Mouse (Mus musculus): ENCODE measurements around the gene Srrm2. TPM values are rescaled to one million over a fixed set of nuclear protein-coding genes. Genes with fewer than 3 reads are reported as not detected.

Gene Srrm2
- polyA plus RNA-seq (2017; shearing (Covaris generic)): 999 TPM

DNA sequence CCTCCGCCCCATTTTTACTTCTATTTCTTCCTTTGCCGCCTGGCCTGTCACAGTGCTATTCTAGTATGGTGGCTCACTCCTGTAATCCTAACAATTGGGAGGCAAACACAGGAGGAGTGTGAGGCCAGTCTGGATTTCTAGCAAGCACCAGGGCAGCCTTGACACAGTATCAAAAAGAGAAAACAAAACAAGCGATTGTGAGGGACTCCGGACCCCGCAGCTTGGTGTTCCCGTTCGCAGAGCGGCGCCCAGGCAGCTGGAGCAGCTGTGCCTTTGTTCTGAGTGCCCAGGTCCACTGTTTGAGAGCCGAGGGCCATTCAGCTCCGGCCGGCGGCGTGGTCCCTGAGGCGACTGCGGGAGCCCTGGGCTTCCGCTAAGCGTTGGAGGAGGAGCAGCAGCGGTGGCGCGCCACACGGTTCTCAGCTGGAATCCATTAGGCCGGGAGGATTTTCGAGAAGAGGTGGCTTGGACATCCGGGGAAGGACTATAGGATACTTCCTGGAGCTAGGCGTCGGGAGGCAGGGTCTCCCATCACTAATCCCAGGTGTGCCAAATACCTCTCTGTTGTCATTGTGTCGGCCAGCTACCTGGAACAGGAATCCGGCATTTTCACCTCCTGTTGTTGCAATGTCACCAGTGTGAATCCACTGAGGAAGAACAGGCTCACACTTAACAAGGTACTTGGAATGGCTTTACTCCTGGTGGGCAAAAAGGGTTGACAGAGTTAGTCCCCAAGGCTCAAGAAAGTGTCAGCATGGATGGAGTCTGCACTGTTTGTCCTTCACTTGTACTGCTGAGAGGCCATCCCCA, at the start of gene Srrm2:
Srrm2 (plus strand) TSS at position 264 of the 810 bp plus-strand sequence.

DNA sequence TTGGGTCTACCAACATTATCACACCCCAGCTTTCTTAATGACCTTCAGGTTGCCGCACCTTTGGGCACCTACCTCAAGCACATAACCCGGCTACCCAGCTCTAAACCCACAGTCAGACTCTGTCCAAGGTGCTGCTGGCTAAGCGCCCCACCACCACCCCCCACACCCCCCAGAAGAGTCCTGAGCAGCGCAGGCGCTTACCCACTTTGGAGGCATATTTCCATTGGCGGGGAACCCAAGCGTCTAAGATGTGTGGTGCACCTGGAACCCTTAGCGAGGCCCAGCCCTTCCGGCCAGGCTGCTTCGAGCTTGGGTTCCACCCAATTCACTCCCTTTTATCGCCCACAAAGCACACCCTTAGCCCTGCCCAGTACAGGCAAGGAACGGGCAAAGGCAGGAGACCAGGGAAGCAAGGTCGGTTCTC, 49.7 kb upstream of the Srrm2 start, which contains the start of gene Paqr4:
Paqr4 (minus strand) TSS at position 270 of the 424 bp plus-strand sequence.

DNA sequence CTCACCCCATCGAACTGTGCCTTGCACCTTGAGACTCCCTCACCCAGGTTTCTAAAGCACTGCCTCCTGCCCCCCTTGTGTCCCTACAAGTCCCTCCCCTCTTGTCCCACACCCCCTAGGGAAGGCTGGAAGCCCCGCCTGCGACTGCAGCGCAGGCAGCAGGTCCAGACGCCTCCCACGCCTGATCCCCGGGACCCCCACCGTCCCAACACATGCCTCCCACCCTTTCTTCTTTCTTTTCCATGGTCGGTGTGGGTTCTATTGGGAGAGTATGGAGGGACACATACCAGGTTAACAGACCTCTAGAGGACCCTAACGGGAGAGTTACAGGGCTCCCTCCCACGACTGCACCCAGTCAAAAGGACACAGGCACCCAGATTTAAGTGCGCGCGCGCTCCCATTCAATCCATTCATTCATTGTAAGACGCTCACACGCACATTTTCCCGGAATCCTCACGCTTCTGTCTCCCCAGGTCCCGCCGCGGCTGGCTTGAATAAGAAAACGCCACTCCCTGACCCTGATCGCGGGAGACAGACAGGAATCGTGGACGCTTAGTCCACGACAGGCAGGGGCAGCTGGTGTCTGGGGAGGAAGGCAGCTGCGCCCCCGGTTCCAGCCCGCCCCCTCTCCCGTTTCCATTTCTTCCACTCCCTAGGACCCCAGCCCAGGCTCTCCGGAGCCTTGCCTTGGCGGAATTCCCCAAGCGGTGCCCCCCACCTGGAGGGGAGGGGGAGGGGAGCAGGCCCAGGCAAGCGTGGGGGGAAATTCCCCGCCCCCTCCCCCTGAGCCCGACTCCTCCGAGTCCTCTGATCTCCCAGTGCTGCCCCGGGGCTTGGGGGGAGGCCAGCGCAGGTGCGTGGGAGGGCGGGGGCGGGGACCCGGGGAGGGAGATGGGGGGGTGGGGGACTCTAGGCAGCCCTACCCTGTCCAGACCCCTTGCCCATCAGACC, 44.8 kb upstream of the Srrm2 start, which contains the start of gene Kremen2:
Kremen2 (minus strand) TSS at position 533 of the 951 bp plus-strand sequence.

DNA sequence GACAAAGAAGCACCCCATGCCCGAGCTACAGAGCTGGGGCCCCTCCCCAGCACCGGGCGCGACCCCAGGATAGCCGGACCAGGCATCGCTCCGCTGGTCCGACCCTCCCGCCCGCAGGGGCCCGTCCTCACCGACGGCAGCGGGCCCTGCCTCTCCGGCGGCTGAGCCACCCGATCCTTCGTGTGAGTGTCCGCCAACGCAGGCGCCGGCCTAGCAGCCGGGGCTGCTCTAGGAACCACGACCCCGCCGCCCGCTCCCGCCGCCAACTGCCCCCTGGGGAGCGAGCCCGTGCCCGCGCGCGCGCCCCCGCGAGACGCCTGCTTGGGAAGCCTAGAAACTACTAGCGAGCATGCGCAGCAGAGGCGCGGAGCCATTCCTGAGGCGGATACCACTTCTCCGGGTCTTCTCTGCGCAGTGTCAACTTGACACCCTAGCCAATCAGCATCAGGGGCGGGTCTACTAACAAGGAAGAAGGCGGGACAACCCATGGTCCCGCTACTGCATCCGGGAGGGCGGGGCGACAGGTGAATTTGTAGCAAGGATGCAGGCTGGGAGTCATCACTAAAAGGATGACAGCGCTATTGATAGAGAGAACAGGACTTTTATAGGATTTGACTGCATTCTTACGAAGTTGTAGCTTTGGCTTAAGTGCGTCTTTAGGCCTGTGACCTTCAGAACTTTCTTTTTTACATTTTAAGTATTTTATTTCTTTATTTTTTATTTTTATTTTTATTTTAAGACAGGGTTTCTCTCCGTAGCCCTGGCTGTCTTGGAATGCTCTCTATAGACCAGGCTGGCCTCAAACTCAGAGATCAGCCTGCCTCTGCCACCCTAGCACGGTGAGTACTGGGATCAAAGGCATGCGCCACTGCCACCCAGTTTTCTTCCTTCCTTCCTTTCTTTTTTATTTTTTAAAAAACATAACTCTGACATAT, 18.8 kb upstream of the Srrm2 start, which contains the start of gene Flywch1:
Flywch1 (minus strand) TSS at position 319 of the 935 bp plus-strand sequence.

DNA sequence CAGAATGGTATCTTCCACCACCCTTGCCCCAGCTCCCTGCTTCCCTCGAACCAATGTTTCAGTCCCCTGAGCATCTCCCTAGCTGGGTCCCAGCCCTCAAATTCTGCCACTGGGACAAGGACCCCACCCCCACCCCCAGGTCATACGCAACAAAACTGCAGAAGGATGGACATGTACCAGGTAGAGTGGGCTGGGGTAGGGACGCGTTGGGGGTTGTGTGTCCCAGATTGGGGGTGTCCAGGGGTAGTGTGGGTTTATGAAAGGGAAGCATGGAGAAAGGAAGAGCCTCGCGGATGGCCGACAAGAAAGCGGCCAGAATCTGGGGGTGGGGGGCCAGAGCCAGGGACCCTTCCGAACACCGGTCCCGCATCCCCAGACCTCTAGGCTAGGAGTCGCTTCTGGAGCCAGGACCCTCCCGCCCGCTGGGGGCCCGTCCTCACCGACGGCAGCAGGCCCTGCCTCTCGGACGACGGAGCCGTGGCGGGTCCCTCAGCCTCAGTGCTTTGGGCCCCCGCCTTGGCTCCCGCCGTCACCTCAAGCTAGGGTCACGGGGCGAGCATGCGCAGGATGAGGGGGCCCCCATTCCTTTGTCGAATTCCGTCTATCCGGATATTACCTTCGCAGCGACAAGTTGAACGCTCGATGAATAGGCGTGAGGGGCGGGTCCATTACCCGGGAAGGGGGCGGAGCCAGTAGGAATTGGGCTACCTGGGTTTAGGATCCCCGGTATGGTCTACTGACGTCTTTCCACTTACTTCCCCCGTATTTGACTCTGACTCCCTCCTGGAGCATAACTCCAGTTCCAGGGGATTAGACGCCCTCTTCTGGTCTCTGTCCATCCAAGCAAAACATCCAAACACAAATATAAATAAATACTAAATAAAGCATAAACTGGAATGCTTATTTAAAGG, 4.5 kb upstream of the Srrm2 start, which contains the start of gene Flywch2:
Flywch2 (minus strand) TSS at position 521 of the 911 bp plus-strand sequence.

DNA sequence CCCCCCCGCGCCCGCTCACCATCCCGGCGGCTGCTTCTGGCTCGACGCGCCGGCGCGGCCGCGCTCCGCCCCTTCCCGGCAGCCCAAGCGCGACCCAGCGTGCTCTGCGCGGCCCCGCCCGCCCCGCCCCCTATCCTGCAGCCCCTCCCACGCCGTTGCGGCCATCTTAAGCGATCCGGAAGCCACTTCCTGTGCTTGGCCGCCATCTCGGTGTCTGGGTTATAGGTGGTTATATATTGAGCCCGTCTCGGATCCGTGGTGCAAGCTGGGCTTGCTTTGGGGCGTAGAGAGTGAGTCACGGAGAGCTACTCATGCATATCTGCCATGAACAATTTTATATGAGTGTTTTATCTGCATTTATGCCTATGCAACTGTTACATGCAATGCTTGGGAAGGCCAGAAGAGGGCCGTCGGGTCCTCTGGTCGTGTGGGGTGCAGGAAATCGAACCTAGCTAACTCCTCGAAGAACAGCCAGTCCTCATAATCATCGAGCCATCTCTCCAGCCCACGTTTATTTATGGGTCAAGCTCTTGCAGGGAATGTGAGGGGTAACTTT, 38.8 kb downstream of the Srrm2 start, which contains the start of gene Elob:
Elob (minus strand) TSS at position 73 of the 556 bp plus-strand sequence.

DNA sequence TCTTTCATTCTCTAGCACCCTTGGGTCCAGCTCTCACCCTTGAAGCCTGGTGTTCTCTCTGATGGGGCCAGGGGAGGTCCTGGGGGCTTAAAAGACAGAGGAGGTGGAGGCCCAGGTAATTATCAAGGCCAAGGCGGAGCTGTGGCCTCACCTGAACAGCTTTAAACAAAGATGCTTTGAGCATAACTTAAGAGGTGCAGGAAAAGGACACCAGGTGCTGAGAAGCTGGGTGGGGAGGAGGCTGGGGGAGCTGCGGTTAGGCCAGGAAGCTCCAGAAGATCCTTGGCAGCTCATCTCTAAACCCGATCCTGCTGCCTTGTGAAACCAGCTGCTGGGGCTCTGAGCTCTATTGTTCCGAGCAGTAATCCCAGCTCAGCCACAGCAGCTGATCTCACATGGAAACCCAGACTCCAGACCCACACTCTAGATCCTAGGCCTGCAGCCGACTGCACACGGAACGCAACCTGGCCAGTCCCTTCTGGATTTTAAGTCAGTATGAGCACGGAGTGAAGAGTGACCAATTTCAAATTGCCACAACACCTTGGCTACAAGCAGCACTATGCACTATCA, 45.8 kb downstream of the Srrm2 start, which contains the start of gene Prss33:
Prss33 (minus strand) TSS at position 51 of the 570 bp plus-strand sequence.

DNA sequence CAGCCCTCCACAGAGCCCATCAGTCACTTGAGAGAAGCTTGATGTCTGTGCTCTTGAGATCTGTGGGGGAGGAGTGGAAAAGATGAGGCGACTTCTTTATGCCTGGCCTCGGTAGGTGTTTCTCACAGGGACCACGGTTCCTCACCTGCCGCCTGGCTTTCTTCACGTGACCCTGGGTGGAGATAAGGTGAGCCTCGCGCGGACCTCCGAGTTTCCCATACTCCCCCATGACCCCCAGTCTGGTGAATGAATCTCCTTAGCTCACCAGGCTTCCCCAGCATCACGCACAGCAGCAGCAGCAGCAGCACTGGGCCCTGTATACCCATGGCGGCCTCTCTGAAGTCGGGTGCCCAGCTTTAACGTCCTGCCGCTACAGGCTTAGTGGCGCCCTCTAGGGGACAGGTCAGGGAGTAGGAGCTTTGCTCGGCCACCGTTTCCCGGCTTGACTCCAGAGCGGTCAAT, 53.5 kb downstream of the Srrm2 start, which contains the start of the genes Prss32 and Prss41:
Prss32 (plus strand) TSS at position 44 of the 462 bp plus-strand sequence.
Prss41 (minus strand) TSS at position 361 of the 462 bp plus-strand sequence.

DNA sequence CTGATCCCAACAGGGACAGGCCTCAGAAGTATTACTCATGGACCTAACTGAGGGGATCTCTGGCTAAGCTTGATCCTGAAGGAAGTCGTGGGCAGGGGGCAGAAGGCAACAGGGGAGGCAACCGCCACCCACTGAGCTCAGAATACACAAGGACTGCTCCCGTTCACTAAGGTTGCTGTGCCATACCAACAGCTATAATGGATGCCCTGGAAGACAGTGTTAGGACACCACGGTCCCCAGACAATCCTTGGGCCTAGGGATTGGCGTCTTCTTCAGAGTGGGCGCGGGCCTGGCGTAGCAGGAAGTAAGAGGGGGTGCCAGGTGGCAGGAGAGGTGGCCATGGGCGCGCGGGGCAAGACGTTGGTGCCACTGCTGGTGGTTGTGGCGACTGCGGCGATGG, 77.4 kb downstream of the Srrm2 start, which contains the start of gene Prss21:
Prss21 (plus strand) TSS at position 301 of the 400 bp plus-strand sequence.

Other genes with a start within 250 kb of the Srrm2 start
- gene Zfp213, start 226.3 kb upstream of the Srrm2 start, polyA plus RNA-seq (2017; shearing (Covaris generic)): 21.2 TPM
- gene Zfp13, start 191.0 kb upstream of the Srrm2 start, polyA plus RNA-seq (2017; shearing (Covaris generic)): not detected
- gene Zscan10, start 189.7 kb upstream of the Srrm2 start, polyA plus RNA-seq (2017; shearing (Covaris generic)): 1.6 TPM
- gene Mmp25, start 145.3 kb upstream of the Srrm2 start, polyA plus RNA-seq (2017; shearing (Covaris generic)): not detected
- not detected for gene Bicdl2, start 130.0 kb upstream of the Srrm2 start, polyA plus RNA-seq (2017; shearing (Covaris generic))
- 49.6 TPM for gene Hcfc1r1, start 116.9 kb upstream of the Srrm2 start, polyA plus RNA-seq (2017; shearing (Covaris generic))
- 29.4 TPM for gene Thoc6, start 116.7 kb upstream of the Srrm2 start, polyA plus RNA-seq (2017; shearing (Covaris generic))
- gene Tnfrsf12a, start 113.1 kb upstream of the Srrm2 start, polyA plus RNA-seq (2017; shearing (Covaris generic)): 9.0 TPM
- not detected for gene Cldn6, start 111.3 kb upstream of the Srrm2 start, polyA plus RNA-seq (2017; shearing (Covaris generic))
- gene Cldn9, start 106.5 kb upstream of the Srrm2 start, polyA plus RNA-seq (2017; shearing (Covaris generic)): not detected
- gene 1520401A03Rik, start 67.7 kb upstream of the Srrm2 start, polyA plus RNA-seq (2017; shearing (Covaris generic)): not detected
- 43.8 TPM for gene Pkmyt1, start 64.2 kb upstream of the Srrm2 start, polyA plus RNA-seq (2017; shearing (Covaris generic))
- 5.3 TPM for gene Paqr4, start 49.7 kb upstream of the Srrm2 start, polyA plus RNA-seq (2017; shearing (Covaris generic))
- 3.4 TPM for gene Kremen2, start 44.7 kb upstream of the Srrm2 start, polyA plus RNA-seq (2017; shearing (Covaris generic))
- gene Flywch1, start 18.9 kb upstream of the Srrm2 start, polyA plus RNA-seq (2017; shearing (Covaris generic)): 45.2 TPM
- gene Flywch2, start 4.5 kb upstream of the Srrm2 start, polyA plus RNA-seq (2017; shearing (Covaris generic)): 2.8 TPM
- 592 TPM for gene Elob, start 38.6 kb downstream of the Srrm2 start, polyA plus RNA-seq (2017; shearing (Covaris generic))
- 0.18 TPM for gene Prss33, start 45.5 kb downstream of the Srrm2 start, polyA plus RNA-seq (2017; shearing (Covaris generic))
- gene Prss32, start 53.3 kb downstream of the Srrm2 start, polyA plus RNA-seq (2017; shearing (Covaris generic)): not detected
- 2.8 TPM for gene Prss41, start 53.6 kb downstream of the Srrm2 start, polyA plus RNA-seq (2017; shearing (Covaris generic))
- gene Prss21, start 77.5 kb downstream of the Srrm2 start, polyA plus RNA-seq (2017; shearing (Covaris generic)): not detected
- not detected for gene Dcpp1, start 90.3 kb downstream of the Srrm2 start, polyA plus RNA-seq (2017; shearing (Covaris generic))
- not detected for gene Dcpp2, start 90.3 kb downstream of the Srrm2 start, polyA plus RNA-seq (2017; shearing (Covaris generic))
- gene Dcpp3, start 126.9 kb downstream of the Srrm2 start, polyA plus RNA-seq (2017; shearing (Covaris generic)): not detected
- not detected for gene Sbp, start 151.1 kb downstream of the Srrm2 start, polyA plus RNA-seq (2017; shearing (Covaris generic))
- gene Sbpl, start 164.7 kb downstream of the Srrm2 start, polyA plus RNA-seq (2017; shearing (Covaris generic)): not detected
- gene Prss30, start 190.0 kb downstream of the Srrm2 start, polyA plus RNA-seq (2017; shearing (Covaris generic)): not detected
- gene Prss22, start 207.6 kb downstream of the Srrm2 start, polyA plus RNA-seq (2017; shearing (Covaris generic)): not detected
- 0.42 TPM for gene Prss27, start 247.6 kb downstream of the Srrm2 start, polyA plus RNA-seq (2017; shearing (Covaris generic))

Data from CD4-positive, CD25-positive, alpha-beta regulatory T cell (primary cell).